Mouse (Mus musculus): Measurements from ENCODE around the gene Acss1.

Acss1 gene

DNA sequence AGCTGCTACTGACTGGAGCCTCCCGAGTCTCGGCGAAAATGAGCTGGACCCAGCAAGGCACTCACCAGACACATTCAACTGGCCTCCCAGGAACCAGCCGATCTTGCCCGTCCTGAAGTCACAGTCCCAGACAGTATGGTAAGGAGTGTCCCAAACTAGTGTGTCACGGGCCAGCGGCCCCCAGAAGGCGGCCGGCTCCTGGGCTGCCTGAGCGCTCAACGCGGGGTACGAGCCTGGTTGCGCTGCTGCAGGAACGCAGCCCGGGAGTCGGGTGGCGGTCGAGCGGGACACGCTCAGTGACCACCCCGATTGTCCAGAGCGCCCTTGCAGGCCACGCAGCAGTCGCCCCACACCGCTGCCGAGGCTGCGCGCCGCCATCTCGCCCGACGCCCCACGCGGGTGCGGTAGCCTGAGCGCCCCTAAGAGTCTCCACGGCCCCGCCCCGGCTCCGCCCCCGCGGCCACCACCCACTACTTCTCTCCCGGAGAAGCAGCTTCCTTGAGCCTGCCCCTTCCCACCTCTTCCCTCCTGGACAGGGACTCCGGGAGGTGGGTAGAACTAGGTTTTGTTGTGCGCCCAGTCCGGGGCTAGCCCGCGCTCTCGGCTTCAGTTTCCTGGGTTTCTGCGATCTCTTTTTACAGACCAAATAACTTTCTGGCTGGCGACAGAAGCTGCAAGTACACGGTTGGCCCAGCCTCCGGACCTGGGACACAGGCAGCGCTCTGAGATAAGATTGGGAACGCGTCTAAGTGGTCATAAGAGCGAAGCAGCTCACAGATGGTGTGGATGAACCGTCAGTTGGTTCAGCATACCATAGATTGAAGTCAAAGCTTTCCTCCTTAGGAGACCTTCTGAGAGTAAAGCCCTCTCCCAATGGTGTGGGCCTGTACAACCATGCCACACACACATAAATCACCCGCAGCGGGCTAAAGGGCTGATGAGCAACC, at the start of gene Acss1:
Gene Acss1 (minus strand): TSS at position 681 of the 947 bp plus-strand sequence.
- peak; percentile 74 for DNase-seq

DNA sequence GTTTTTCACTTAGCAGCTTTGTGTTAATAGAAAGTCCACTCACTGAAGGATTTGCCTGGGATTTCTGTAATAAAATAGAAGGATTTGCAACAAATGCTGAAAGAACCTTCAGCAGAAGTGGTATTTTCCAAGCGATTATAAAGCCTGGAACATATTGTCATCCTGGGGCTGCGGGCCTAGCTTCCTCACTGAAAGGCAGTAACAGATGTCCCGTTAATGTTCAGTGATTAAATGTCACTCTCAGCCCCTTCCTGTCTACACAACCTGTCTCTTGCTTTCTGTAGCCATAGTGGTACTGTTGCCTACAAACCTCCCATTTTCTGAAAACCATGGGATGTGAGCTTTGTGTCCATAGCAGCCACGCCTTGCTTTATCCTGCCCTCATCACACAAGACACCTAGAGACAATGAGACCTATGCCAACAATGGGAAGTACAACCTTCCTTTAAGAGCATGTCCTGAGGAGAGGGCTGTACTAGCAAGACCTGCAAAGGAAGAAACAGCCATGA, 43.9 kb upstream of the Acss1 start:
- DNase-seq: no peak

DNA sequence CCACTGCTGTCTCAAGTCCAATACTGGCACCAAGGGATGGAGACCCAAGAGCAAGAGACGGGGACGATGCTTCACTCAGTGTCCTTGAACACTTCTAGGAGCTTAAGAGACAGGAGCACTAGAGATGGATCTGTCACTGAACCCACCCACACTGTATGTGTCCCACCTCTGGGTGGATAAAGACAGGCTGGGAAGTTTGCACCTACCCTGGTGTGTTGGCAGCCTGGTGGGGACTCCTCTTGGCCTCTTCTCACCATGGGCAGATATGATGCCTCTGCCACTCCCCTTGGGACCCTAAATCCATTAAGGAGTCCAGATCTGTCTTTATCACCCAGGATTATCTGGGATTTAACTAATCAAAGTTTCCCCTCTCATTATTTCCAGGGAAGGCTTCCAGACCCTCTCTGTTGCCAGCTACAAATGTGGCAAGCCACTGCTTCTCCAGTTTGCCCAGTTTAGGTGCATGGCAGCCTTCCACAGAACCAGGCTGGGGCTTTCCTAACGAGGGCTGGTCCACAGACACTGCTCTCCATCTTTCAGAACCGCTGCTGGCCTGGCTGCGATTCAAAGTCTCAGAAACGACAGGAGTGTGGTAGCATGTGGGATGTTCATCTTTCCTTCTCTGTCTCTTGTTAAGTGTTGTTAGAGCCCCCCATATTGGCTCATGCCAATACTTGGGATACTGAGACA, 23.3 kb upstream of the Acss1 start:
- DNase-seq: peak; percentile 14

DNA sequence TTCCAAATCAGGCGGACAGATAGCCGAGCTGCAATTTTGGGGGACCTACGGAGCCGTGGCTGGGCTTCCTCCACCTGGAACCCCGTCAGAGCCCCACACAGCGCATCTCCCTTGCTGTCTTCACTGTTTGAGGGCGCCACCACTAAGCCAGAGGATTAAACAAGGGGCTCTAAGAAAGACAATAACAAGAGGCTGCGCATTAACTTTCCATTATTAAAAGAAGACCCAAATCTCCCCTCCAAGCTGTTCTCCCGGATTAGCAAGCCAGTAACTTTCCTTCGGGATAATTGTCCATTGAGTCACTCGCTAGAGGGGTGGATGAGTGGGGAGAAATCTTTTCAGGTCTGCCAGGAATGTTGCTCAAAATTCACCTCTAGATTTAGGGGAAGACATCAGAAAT, 21.9 kb upstream of the Acss1 start:
- DNase-seq: peak; percentile 65

DNA sequence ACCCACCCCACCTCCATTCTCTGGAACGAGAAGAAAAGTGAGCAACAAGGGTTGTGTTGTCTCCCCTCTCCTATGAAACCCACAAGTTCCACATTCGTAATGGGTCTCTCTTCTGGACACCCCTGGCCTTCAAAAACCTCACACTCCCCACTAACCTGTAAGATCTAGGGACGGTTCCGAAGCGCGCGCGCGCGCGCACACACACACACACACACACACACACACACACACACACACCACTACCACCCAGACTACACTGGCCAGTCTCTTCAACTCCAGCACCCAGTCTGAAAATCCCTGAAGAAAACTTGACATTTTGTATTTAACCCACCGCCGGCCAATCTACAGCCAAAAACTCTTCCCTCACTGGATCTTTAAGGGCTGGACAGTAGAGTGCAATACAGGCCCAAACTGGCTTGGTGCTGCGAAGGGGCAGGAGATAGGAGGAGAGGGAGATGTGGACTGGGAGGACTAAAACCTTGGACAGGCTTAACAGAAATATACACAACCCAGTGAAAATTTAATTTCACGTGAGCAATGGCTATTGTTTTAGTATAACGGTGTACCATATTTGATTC, 21.0 kb upstream of the Acss1 start, which contains the start of gene Vsx1:
Gene Vsx1 (minus strand): TSS at position 138 of the 578 bp plus-strand sequence.
- no peak for DNase-seq

DNA sequence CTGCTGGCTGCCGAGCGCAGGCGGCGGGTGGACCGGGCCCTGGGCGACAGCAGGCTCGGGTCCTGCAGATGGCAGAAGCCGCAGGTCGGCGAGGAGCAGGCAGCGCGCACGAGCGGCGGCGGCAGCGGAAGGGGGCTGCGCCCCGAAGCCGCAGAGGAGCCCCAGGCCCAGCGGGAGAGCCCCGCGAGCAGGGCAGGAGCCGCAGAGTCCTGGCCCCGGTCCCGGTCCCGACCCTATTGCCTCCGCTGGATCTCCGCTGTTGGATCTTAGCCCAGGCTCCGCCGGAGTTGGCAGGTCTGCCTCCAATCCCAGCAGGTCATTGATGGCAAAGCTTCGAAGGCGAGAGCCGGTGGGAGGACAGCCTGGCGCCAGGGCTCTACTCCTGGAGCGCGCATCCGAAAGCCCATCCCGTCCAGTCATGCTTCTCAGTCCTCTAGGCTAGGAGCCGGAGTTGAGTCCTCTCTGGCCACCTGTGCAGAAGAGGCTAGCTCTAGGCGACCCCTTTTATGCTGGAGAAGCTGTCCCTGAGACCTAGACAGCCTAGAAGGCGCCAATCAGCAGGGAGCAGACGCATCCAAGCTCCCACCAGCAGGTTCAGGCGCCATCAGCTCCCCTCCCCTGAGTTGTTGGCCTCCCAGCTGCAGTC, 20.4 kb upstream of the Acss1 start:
- DNase-seq: peak; percentile 53

DNA sequence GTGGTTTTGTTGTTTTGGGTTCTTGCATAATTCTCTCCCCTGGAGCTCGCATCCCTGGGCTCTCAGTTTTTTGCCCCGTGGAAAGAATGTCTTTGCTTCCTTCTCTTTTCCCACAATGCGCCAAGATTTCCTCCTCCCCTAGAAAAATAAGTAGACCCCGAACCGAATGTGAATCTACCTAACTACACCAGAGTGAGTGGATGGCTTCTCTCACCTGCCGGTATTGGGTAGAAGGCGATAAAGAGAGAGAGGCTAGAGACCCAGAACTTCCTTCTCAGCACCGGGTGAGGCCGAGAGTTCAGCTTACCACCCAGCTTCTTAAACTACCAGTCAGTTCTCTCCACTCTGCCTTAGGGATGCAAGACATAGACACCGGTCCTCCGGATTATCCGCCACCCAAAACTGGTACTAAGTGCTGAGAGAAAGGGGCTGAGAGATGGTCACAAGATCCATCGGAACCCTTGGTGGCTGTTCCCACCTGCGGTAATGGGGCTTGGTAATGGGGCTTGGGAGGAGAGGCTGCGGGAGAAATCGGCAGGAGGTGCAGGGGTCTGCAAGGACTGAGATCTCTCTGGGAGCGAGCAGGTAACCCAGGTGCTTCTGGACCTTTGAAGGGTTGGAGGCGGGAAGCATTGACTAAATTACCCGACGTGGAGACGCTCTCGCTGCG, 19.7 kb upstream of the Acss1 start:
- DNase-seq: peak; percentile 9

DNA sequence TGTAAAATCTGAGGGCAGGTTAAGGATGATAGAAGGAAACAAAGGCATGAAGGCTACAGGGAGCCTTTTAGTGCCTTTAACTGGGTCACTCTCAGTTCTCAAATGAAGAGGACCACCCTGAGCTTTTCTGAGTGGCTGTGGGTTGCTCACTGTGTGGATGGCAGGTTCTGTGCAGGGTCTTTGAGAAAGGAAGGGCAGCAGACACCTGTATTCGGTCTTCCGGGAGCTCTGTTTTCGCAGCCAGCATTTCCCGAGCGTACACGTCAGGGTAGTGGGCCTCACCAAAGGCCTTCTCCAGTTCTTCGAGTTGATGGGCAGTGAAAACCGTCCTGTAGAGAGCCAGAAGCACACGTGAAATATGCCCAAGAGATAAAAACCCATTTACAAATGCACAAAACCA, 17.1 kb upstream of the Acss1 start:
- DNase-seq: no peak

DNA sequence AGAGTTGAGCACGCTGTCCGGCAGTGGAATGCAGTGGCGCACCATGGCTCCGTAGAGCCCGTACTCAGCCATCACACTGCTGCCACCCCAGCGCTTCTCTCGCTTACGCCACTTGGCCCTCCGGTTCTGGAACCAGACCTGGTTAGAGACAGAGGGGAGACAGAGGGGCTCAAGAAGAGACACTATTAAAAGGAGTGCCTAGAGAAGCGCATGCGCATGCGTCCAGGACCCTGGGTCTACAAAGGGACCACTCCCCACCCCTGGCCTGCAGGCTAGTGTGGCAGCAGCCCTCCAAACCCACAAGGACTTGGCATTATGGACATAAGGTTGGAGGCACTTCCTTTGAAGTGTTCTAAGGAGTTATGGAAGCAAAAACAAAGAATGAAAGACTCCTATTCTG, 16.2 kb upstream of the Acss1 start:
- DNase-seq: no peak

DNA sequence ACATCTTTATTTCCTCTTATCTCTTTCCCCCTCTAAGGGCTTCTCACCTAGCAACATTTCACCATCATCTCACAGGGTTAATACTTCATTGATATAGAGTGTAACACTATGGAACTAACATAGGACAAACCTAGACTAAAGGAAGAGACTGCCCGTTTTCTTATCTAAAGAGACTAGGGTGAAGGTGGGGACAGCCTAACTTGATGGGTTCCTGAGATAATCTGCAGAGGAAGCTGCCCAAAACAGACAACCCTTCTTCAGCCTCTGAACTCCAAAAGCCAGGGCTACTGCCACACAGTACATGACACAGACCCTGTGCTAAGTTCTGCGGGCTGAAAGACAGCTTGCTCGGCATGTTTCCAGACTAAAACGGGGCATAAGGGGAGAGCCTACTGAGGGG, 13.3 kb upstream of the Acss1 start:
- DNase-seq: no peak

DNA sequence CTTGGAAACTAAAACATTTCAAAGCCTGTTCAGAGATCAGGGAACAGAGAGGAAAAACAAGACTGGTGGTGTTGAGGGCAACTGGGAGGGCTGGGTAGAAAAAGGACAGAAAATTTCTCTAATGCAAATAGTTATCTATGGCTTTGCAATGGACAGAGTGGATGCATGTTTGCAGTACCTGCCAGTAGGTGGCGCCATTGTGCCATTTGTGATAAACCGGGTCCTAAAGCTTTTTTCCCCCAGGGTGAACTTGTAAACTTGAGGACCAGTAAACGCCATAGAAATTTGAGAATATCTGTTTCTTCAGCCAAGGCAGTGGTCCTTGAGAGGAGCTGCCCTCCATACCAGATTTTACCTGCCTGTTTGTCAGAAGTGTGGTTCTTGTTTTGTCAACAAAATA, 10.1 kb upstream of the Acss1 start:
- DNase-seq: peak; percentile 84

DNA sequence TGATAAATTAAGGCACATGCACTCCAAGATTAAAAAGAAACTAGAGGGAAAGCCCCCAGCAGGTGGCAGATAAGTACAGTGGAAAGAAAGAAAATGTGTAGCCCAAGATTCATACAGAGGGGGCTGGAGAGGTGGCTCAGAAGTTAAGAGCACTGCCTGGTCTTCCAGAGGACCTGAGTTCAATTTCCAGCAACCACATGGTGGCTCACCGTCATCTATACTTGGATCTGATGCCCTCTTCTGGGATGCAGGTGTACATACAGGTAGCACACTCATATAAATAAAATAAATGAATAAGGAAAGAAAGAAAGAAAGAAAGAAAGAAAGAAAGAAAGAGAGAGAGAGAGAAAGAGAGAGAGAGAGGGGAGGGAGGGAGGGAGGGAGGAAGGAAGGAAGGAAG, 7.2 kb upstream of the Acss1 start:
- DNase-seq: no peak

DNA sequence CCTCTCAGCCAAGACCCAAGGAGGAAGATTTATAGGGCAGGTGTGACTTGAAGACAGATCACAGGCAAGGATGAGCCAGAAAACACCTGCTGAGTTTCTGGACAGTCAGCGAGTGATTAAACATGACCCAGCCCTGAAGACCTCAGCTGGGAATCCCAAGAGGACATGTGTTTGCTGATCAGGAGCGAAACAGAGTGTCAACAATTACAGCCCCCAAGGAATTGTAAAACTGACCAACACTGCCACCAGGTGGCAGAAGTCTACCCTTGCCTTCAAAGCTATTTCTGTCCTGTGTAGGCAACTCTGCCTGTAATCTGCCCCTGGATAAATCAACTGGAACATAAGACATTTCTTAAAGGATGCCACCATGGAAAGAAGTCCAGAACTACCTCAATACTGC, 6.6 kb upstream of the Acss1 start:
- peak; percentile 87 for DNase-seq

DNA sequence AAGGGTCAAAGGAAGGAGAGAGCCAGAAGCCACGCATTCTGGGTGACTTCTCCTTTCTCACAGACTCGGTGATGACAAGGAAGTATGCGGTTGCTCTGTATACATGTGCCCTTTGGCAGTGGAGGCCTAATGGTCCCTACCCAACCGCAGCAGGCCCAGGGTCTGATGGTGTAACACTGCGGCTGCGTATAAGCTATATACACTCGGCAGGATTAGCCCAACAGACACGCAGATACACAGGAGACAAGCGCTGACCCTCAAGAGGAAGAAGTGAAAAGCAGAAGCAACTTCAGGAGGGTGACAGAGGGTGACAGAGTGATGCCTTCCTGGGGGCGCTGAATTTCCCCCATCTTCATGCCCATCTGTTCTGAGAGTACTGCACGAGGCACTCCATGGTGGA, 5.6 kb upstream of the Acss1 start:
- no peak for DNase-seq

DNA sequence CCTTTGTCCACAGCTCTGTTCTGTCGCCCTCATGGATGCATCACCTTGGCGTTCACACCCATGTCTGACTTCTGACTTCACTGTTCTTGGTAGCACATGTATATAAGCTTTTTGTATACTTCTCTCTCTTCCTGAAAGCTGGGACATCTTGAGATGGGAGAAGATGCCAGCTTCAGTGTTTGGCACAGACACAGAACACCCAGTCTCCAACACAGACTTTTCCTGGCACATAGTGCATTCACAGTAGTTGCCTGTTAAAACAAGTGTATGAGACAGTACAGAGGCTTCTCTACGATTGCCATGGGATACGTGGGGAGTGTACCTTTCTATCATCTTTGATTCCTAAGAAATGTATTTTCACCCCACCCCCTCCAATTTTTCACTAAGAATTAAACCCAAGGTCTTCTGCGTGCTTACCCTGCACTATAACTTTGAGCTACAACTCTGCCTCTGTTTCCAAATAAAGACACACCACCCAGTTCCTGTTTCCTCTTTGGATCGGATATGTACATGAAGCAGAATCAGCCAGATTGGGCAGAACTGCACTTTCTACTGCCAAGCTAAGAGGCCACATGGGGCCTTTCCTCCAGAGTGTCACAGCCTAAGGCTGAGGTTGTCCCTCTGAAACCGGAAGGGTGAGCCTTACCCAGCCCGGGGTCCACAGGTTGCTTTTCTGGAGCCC, 3.5 kb upstream of the Acss1 start:
- no peak for DNase-seq

DNA sequence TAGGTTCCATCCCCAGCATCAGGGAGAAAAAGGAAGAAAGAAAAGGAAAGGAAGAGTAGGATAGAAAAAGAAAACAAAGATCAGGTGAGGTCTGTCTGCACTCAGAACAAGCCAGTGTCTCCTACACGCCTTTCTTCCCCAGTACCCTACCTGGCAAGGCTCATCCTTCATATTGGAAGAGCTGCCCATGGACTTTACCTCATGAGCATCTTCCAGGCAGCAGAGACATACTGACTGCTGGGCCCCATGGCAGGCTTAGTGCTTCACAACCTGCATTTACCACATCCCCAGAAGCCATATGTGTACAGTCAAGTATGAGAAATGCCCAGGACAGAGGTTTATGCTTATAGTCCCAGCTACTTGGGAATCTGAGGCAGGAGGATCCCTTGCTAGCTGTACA, 2.6 kb upstream of the Acss1 start:
- no peak for DNase-seq

DNA sequence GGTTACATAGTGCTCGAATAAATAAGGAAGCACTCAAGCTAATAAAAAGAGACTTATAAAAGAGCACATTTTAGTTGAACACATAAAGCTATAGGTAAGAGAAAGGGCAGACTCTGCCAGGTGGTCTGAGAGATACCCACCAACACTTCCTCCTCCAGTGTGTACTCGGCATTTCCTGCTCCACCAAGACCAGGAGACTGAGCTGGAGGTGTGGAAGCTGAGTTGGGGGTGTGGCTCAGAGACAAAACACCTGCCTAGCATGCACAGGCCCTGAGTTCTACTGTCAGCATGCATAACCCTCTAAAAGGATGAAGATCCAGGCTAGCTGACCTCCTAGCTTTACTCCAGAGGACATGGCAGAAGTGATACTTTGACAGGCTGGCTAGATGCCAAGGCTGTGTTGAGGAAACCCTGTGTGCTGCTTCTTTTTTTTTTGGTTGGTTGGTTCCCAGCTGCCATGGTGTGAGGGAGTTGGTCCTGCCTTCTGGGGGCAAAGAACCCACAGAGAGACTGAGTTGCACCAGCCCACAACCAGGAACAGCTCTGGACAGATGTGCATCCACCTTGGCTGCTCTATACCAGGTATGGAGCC, 1.2 kb upstream of the Acss1 start:
- DNase-seq: peak; percentile 27

DNA sequence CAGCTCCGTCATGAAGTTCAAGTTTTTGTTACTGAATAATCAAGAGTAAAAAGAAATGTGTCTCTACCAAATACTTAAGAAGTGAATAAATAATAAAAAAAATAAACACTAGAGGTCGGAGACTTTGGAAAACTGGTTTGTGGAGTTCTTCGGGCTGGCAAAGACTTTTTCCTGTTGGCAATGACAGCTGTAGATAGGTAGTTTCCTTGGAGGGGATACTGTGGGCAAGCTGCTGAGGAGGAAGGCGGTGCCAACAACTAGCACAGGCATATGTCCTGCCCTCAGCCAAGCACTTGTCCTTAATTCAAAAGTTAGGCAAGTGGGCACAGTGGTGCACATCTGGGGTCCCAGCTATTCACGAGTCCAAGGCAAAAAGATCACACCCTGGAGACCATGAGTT, 656 bp upstream of the Acss1 start:
- DNase-seq: no peak

DNA sequence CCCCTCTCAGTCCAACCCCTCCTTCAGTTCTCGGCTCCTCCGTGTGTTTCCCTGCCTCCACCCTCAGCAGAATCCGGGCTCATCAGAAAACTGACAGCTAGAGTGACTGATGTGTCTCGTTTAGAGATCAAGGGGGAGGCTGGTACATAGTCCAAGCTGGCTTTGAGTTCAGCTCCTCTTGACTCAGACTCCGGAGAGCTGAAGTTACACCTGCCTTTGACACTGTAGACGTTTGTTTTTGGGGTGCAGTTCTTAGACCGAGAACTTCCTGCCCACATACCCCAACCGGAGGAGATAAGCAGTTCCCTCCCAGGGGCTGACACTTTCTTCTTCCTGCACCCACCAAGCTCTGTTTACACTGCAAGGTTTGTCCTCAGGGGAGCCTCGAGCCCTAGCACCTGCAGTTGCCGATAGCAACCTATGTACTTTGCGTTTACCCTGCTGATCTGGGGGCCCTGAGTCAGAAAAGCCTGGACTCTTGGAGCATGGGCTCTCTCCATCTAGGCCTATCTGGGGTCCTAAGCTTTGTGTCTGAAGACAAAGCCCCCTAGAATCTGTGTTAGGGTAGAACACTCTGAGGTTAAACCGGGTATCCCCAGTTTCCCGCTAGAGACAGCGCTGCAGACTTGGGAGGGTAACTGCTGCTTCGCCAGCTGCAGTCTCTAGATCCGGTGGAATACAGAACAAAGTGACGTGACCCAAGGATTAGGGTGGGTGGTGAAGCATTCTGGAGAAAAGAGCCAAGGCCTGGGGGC, 1.1 kb downstream of the Acss1 start:
- DNase-seq: peak; percentile 65

DNA sequence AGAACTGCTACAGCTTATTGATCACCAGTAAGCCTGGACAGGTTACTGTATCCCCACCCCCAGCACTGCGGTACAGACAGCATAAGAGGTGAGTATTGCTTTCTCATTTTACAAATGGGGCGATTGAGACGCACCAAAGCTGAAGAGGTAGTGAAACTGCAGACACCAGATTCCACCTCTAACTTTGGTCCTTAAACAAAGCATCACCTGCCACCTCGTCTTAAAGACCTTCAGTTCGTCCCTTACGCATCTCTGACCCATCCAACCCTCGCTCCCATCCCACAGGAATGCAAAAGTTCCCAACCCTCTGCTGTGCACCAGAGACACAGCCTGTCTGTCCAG, 1.6 kb downstream of the Acss1 start:
- DNase-seq: no peak
